Mouse (Mus musculus) ovary, adult 18-20 months (tissue): ENCODE results near the gene Celf5.

Source experiments
- DNase-seq: peaks from one replicate; pipeline ENCODE4 v3.0.0; 2022; ENCODE audit warnings: low spot score, mixed read lengths

Celf5 gene

GRCm38 (mm10) chr10:81482533-81482889, at the start of gene Celf5:
TSS of gene Celf5 (minus strand) at chr10:81482709.
- no peak for DNase-seq

GRCm38 (mm10) chr10:81526779-81527178, 44.3 kb upstream of the Celf5 start:
- no peak for DNase-seq

- no peak for DNase-seq
Measured at GRCm38 (mm10) chr10:81525017-81525694, 42.6 kb upstream of the Celf5 start.

- no peak for DNase-seq
Measured at GRCm38 (mm10) chr10:81524051-81524605, 41.6 kb upstream of the Celf5 start, which contains the start of gene Gna15. TSS of gene Gna15 (minus strand) at chr10:81524225.

GRCm38 (mm10) chr10:81523570-81523969, 41.1 kb upstream of the Celf5 start:
- DNase-seq = no peak

GRCm38 (mm10) chr10:81523142-81523541, 40.6 kb upstream of the Celf5 start:
- DNase-seq = no peak

- no peak for DNase-seq
Measured at GRCm38 (mm10) chr10:81519978-81520365, 37.5 kb upstream of the Celf5 start.

GRCm38 (mm10) chr10:81519227-81519977, 36.9 kb upstream of the Celf5 start:
- no peak for DNase-seq

- DNase-seq = no peak
Measured at GRCm38 (mm10) chr10:81518546-81518945, 36.0 kb upstream of the Celf5 start.

- DNase-seq = no peak
Measured at GRCm38 (mm10) chr10:81517227-81517626, 34.7 kb upstream of the Celf5 start.

GRCm38 (mm10) chr10:81513798-81514197, 31.3 kb upstream of the Celf5 start:
- no peak for DNase-seq

- DNase-seq = no peak
Measured at GRCm38 (mm10) chr10:81510246-81510810, 27.8 kb upstream of the Celf5 start.

- DNase-seq = no peak
Measured at GRCm38 (mm10) chr10:81507691-81508489, 25.4 kb upstream of the Celf5 start.

- DNase-seq = no peak
Measured at GRCm38 (mm10) chr10:81507095-81507494, 24.6 kb upstream of the Celf5 start.

- no peak for DNase-seq
Measured at GRCm38 (mm10) chr10:81505016-81505664, 22.6 kb upstream of the Celf5 start.

- peak; percentile 55 for DNase-seq
Measured at GRCm38 (mm10) chr10:81502658-81503057, 20.1 kb upstream of the Celf5 start.

GRCm38 (mm10) chr10:81501863-81502262, 19.4 kb upstream of the Celf5 start:
- DNase-seq = no peak

- no peak for DNase-seq
Measured at GRCm38 (mm10) chr10:81500032-81500431, 17.5 kb upstream of the Celf5 start, which contains the start of gene S1pr4. TSS of gene S1pr4 (minus strand) at chr10:81500132.

GRCm38 (mm10) chr10:81499250-81499901, 16.9 kb upstream of the Celf5 start:
- DNase-seq = no peak

- no peak for DNase-seq
Measured at GRCm38 (mm10) chr10:81498316-81499249, 16.1 kb upstream of the Celf5 start.
